Mouse (Mus musculus): ENCODE data around the gene Tufm.
"Not testable (repeated sequence)": the region's sequence is repeated elsewhere in the genome, so short reads cannot be mapped to it uniquely, and the experiment has no call there.

Gene Tufm

DNA sequence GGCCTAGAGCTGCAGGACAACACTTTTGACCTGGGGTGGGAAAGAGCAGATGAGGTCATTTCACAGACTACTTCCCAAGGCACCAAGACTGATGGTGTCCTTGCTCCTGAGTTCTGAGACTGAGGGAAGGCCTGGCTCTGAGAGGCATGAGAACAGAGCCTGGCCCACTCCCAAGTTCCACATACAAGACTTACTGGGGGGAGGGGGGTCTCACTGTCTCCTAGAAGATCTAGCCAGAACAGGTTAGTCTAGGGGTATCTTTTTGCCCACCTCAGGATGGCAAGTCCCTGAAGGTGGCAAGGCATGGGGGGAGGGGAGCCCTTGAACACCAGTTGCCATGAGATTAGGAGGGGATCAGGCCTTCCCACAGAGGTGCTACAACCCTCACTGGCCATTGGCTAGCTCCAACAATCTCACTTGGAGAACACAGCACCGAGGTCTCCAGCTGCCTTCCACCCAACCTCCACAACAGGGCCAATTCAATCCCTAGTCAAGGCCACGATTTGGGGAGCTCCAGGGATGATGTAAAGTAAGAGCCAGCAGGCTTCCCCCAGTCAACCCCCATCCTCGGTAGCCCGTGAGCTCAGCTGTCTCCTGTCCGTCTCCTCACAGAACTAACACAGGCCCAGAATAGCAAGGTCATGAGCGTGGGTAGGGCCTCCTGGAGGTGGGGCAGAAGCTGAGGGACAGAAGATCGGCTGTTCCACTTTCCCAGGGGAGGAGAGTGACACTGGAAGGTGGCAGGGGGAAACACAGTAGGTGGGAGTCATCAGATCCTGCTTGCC is 21.7 kb upstream of the Tufm start:
- no peak for DNase-seq (ENCODE audit: low read depth, low spot score)

DNA sequence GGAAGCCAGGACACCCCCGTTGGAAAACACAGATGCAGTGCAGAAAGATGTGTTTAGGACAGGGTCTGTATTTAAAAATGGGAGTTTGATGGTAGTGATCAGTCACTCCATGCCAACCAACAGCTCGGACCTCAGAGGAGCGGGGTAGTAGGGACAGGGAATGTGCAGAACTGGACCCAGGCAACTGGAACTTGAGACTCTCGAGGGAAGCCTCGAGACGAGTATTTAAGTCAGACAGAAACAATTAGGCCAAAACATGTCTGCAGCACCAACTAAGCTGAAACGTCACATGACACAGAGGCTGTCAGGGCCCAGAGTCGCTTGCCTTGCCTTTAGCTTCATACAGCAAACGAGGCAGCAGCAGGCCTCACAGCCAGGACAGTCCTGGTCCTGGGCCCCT is 21.0 kb upstream of the Tufm start:
- no peak for DNase-seq (ENCODE audit: low read depth, low spot score)

DNA sequence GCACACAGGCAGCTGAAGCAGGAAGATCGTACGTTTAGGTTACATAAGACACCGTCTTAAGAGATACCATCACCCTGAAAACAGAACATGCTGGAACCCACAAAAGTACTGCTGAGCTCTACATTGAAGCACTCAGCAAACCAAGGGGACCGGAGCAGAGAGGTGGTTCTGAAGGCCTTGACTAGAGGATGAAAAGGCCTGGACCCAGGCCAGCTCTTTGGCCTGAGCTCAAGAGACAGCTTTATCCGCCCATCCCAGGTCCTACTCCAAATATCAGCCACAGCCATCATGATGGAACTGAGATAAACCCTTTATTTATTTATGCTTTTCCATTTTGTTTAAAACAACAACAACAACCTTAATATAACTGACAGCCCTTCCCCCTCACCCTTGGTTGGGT is 20.5 kb upstream of the Tufm start:
- DNase-seq (ENCODE audit: low read depth, low spot score) = no peak

DNA sequence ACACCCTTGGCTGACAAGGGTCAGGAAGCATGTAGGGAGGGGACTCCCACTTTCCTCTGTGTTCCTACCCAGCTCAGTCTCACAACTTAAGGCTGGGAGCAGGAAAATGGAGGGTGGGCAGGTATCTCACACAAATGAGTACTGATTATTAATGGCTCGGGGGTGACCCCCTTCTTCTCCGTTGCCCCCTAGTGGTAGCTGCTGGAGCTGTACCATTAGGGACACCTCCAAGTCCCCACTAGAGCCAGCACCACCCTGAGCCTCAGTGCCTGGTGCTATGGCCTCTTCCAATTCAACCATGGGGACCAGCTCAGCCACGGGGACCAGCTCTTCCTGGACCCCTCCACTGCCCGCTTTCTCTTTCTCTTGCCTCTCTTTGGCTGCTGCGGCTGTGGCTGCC is 19.9 kb upstream of the Tufm start:
- no peak for DNase-seq (ENCODE audit: low read depth, low spot score)

DNA sequence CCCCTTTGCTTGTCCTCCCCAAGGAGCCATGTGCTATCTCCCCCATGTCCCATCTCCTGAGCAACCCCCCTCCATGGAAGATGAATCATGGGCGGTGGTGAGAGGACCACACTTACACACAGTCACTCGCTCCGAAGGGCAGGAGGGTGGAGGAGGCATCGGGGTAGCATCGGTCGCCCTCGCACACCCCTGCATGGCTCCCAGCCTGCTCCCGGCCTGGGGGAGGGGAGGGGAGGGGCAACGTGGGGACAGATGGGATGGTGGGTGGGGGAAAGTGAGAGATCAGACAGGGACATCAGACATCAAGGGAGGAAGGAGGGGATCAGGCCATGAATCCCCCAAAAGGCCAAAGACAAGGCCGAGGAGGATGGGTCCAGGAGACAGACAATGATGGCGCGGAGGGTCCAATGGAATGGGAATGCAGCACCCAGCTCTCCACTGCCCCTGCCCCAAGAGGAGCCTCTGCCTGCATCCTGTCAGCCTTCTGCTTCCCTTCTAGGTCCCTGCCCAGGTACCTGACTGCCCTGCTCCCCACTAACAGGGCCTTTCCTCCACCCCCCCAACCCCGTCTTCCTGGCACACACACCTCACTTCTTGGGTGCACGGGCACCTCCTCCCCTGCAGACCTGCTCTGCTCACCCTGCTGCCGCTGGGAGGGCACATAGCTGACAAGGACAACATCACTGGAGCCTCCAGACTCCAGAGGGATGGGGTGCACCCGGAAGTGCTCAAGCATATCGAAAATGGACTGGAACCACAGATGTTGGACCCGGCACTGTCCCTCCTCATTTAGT is 19.1 kb upstream of the Tufm start:
- DNase-seq (ENCODE audit: low read depth, low spot score) = no peak

DNA sequence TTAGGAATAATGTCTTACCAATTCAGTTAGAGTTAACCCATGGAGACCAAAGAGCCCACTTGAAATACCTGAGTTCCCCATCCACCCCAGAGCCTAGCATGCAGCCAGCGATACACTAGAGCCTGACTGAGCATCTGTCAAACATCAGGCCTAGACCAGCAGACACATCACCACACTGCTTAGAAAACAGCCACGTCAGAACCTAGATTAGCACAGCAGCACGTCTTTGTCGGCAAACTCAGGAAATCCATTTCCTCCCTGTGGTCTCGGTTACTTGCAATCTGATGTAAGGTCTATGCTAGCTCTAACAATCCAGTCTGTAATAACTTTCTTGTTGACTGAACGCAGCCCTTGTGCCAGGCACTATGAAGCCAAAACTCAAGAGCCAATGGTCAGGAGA is 17.1 kb upstream of the Tufm start:
- DNase-seq (ENCODE audit: low read depth, low spot score) = no peak

DNA sequence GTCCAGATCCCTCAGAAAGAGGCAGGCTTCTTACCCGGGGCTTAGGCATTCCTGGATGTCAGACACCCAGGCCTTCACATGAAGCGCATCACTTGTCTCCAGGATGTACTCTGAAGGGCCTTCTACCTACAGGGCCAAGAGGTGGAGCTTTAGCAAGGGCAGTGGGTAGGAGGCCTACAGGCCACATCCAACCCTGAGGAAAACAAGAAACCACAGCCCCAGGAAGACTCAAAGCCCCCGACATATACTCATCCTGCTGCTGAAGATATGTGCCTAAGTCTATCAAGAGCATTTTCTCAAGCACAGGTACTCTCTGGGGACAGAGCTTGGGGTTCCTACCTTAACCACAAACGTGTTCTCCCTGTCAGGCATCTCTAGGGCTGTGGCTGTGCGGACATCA is 15.8 kb upstream of the Tufm start:
- no peak for DNase-seq (ENCODE audit: low read depth, low spot score)

DNA sequence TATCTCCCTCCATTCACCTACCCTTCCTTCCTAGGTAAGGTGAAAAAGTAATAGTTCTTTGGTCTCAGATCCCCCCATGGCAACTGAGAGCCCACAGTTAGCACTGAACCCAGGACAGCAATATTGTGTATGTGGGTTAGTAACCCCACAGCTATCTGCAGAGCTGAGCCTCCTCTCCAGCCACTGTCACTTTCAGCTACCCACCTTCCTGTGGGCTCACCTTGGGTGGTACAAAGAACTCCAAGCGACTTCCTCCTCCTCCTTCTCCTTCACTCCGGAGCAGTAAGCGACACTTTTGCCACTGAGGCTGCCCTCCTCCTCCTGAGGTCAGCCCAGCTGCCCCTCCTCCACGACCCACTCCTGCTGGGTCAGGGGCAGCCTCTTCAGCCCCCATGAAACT is 15.3 kb upstream of the Tufm start:
- DNase-seq (ENCODE audit: low read depth, low spot score) = no peak

DNA sequence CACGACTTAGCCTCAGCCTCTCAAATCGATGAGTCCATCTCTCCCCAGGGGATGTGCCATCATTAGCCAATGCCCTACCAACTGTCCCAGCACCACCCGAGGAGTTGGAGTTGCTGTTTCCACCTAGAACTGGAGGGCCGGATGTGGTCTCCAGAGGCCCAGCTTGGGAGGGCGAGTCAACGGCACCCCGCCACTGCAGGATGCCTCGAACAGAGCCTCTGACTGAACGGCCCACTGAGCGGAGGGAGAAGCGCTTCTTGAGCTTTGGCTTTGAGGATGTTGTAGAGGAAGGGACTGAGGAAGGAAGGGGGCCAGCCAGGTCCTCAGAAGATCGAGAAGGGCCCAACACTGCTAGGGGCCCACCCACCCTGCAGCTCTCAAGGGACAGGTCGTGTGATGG is 14.9 kb upstream of the Tufm start:
- DNase-seq (ENCODE audit: low read depth, low spot score) = no peak

DNA sequence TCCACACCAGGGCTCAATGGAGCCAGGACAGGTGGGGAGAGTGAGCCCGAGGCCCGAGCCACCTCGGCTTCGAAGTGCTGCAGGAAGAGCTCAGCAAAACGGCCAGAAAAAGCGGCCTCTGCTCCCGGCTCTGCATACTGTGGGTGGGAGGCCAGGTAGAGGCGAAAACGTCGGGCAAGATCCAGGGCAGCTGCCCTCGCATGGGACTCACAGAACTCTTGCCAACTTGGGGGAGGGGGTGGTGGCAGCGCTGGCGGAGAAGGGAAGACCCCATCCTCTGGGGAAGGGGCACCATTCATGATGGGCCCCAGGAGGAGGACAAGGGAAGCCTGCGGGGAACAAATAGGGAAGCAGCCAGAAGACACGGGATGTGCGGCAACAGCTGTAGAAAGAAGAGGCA is 14.4 kb upstream of the Tufm start:
- DNase-seq (ENCODE audit: low read depth, low spot score) = no peak

DNA sequence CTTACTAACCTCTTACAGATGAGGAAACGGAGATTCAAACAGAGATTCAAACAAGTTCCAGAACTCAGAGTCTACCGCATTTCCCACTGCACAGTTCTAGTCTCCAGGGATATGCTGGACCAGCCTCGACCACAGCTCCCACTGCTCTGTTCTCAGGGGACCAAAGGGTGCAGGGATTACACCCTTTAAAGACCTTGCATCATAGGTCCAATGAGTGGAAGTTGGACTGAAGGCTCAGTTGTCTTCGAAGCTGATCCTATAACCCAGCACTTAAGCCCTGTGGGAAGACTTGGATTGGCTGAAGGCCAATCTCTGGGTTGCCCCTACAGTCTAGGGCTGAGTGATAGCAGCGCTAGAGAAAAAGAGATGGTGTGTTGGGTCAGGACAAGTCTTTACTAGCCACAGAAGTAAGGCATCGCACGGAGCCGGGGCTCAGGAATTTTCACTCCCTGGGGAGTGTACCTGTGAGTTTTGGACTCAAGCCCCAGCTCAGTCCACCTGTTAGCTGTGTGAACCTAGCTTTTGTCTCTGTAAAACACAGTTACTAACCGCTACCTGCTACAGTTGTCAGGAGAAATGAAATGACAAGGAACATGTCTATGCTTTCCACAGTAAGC is 13.6 kb upstream of the Tufm start:
- no peak for DNase-seq (ENCODE audit: low read depth, low spot score)

DNA sequence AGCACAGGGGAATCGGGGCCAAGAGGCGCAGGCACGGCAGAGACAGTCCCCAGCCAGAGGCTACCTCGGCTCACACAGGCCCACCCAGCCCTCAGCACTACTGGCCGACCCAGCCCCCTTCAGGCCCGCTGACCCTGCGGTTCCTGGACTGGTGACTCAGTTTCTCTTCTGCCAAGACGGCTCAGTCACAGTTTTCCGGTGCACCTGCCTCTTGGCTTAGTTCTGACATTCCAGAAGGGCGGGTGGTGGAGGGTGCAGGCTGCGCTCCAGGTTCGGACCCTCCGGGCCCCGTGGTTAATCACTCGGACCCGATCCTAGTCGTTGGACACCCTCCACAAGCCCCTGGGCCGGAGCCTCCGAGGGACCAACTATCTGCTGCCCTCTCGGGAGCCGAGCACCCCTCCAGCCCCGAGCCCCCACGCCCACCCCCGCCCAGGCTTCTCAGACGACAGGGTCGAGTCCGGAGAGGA is 12.6 kb upstream of the Tufm start:
- DNase-seq (ENCODE audit: low read depth, low spot score) = no peak

DNA sequence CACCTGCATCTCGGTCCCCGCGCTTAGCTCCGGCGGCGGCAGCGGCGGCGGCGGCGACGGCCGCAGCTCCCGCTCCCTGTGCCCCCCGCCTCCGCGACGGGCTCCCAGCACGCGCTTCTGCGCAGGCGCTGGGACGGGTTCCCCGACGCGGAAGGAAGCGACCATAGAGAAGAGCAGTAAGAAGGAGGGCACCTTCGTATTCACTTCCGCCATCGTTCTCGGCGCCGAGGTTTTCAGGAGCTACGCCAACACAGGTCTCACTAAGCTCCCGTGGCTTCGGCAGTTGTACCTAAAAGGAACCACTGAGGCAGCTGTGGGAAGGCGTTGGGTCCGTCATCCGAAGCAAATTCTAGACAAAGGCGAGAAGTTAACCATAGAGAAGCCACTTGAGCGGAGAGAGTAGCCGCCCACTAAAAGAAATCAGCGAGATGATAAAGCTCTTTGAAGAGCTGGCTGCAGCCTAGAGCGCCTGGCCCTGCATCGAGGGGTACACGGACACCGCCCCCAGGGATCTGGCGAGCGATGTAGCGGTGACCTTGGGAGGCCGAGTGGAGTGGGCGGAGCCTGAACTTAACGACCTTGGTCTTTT is 12.1 kb upstream of the Tufm start, which contains the start of gene Sh2b1:
Gene Sh2b1, minus strand, starts transcription at position 432 of the 589 bp plus-strand sequence.
- peak; percentile 91 for DNase-seq (ENCODE audit: low read depth, low spot score)

DNA sequence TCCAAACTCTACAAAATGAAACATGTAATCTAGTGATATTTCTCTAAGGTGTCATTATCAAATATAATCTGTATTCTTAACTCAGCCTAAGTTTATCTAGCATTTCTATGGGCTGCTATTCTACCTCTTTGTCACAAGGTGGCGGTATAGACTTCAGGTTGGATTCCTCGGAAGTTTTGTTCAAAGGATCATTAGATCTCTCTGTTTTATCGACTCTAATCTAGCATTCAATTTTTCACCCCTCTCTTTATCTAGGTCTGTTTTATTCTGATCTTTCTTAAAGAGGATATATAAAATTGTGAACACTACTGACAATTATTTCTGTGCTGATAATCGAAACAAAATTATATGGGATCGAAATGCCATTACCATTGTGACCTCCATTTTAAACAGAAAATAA is 5.5 kb upstream of the Tufm start:
- DNase-seq (ENCODE audit: low read depth, low spot score) = no peak

DNA sequence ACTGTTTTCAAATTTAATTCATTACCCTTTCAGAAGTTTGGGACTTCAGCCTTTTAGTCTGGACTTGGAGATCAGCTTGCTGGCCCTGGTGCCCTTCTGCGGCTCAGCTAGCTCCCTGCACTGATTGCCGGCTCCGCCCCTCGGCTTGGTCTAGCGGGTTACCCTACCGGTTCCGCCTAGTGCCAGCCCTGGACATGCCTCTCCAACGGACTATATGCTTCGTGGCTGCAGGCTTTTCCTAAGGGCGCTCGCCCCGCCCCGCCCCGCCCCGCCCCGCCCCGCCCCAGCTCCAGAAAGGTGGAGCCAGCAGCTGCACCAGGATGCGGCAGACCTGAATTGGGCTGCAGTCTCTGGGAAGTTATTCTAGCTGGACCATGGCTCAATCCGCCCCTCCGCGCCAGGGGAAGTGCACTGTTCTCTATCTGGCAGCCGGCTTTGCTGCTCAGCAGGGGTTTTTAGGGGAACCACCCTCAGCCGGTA is 4.7 kb upstream of the Tufm start:
- DNase-seq (ENCODE audit: low read depth, low spot score) = no peak

DNA sequence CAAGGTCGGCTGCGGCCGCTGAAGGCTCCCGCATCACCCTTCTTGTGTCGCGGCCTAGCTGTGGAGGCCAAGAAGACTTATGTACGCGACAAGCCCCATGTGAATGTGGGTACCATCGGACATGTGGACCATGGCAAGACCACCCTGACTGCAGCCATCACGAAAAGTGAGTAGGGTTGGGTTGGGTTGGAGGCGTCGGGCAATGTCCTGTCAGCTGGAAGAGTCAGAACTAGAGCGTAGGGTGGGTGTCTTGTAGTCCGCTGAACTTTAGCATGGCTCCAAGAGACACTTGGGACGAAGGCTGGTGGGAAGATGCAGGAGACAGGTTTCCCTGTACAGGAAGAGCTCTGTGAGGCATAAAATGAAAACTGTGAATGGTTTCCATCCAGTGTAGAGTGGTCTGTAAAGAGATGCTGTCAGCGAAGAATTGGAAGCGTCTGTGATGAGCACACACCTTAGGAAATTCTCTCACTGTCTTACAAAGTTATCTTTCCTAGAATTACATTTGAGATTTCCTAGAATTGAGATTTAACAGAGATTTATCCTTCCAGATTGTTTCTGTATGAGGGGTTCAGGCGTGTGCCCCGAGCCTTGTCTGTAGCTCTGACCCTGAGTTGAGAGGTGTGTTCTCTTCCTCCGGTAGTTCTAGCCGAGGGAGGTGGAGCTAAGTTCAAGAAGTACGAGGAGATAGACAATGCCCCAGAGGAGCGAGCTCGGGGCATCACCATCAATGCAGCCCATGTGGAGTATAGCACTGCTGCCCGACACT is 640 bp downstream of the Tufm start:
- not testable (repeated sequence) for DNase-seq (ENCODE audit: low read depth, low spot score)

DNA sequence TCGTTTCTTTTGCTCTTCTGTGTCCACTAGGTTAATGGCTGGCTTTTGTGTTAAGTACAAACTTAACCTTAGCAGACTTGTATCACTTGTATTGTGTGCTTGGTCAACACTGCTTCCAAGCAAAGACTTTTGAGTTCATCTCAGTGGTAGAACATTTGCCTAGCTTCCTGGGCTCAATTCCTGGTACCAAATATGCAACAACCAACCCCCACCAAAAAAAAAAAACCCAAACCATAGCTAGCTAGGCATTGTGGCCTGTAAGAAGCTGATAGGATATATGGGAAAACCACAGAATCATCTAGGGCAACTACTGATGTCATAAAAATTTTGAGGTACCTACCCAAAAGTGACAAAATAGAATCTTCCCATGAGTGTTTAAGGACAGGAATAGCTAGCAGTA is 3.8 kb downstream of the Tufm start:
- no peak for DNase-seq (ENCODE audit: low read depth, low spot score)

DNA sequence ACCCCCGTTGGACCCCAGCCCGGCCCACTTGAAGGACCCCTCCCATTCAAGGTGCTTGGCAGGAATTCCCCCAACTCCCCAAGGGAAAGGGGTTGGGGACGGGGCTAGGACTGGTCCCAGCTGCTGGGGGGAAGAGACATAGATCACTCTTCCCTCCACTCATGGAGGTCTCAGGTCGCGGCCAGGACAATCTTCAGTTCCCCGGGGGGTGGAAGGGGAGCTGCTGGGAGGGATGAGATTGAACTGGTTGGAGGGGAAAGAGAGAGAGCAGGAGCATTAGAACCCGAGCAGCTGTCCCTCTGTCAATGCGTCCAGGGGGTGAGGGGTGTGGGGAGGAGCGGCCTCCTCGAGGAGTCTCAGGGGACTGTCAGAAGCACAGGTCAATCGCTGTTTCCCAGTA is 4.8 kb downstream of the Tufm start:
- no peak for DNase-seq (ENCODE audit: low read depth, low spot score)

DNA sequence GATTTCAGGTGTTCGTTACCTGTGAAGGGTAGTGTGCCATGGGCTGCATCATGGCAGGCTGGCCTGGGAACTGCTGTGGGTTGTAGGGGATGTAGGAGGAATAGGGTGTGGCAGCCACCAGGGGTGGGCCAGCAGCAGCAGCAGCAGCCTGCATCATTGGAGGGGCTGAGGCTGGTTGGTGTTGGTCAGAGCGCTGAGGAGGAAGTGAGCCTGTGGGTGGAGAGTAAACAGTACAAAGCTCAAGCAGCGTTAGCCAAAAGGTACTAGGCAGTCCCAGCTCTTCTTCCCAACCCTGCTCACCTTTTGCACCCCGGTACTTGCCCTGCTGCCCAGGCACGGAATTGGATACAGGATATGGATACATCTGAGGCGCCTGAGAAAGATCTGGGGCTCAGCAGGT is 7.0 kb downstream of the Tufm start:
- DNase-seq (ENCODE audit: low read depth, low spot score) = no peak

DNA sequence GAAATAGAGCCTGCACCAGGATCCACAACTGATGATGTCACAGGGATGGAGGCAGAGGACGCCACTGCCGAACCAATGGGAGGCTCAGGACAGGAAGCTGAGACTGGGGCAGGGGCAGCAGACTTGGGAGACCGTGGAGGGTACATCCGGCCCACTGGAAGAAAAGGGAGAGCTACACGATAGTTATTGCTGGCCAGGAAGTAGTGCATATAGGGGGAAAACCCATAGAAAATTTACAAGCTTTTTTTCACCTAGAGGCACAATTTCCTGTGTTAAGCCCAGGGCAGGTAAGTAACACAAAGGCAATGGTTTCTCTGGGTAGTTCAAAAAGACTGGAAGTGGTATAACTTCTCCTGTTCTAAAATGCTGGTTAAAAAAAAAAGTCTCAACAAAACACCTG is 9.3 kb downstream of the Tufm start:
- no peak for DNase-seq (ENCODE audit: low read depth, low spot score)

DNA sequence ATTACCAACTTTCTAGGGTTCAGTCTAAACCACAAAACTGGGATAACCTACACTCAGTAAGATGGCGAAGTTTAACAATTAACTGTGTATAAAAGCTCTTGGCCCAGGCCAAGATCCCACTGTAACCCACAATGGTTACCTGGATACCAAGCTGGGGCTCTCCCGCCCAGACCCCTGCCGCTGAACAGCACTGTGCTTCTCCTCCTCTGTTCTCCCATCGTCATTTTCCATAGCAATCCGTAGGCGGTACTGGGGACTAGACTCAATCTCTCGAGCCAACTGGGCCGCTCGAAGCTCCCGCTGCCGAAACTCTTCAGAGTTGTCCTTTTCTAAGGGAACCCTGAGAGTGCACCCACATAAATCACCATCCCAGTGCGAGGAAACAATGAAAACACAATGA is 10.8 kb downstream of the Tufm start:
- DNase-seq (ENCODE audit: low read depth, low spot score) = no peak
